Comparison of ENCODE assay signal across 8 mouse cellular contexts in the genomic region with DNA sequence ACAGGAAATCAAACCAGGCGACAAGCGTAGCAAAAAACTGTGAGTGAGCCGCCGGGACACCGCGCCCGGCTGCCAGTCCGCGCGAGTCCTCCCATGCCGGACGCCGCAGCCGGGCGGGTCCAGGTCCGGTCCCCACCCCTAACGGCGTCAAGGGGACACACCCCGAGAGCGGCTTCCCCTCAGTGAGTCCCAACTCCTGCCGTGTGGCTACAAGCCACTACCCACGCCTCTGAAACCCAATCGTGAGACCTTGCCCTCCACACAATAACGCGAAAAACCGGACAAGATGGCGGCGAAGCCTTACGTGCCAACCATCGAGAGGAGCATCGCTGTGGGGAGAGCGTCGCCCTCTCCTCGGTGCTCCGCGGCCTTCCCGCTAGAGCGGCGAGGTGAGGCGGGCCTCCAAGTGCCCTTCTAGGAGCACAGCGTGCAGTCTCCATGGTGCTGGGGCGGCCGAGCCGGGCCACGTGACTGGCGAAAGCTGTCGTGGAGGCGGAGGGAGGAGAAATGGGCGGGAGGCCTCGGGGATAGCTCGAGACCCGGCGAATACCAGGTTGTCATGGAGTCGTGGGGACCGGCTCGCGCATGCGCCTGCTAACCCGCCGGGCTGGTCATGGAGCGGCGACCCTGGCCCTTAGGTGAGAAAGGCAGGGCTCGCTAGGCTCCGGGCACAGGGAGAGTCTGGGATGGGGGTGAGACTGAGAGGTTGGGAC. TPM values are rescaled to one million over a fixed set of nuclear protein-coding genes. Genes with fewer than 3 reads are reported as not detected.
DNase-seq lines count a peak whose midpoint lies in the region; ATAC-seq and TF ChIP-seq lines count a peak whose summit lies in the region.

Gene Cipc, plus strand, starts transcription at position 182 of the 713 bp plus-strand sequence.

- no peaks in the 10 kb centered on the region for H3K9me3 ChIP-seq in embryonic facial prominence, embryonic 14.5 days (ENCODE audit: control insufficient read depth, low read length)
- H3K9me3 ChIP-seq in limb, embryonic 13.5 days: no peaks in the 10 kb centered on the region
- no peaks in the 10 kb centered on the region for H3K9me3 ChIP-seq in midbrain, embryonic 16.5 days (replicated peaks; ENCODE audit: control insufficient read depth, low read length, poor library complexity, severe bottlenecking)

- H3K79me2 ChIP-seq in heart, adult 2 months (replicated peaks; ENCODE audit: control insufficient read depth, insufficient read depth, low read length): peaks cover 5% of the 10 kb centered on the region

- DNase-seq in 3T3-L1 (ENCODE audit: low read depth, low spot score): peak; percentile 96
- DNase-seq in adrenal gland, postnatal 4 days (ENCODE audit: low spot score in 2 of 2): peak; percentile 89 to 96
- peak; percentile 99 for DNase-seq in embryonic facial prominence, embryonic 14.5 days (ENCODE audit: low spot score)
- peak; percentile 96 to 99 for DNase-seq in heart, adult 2 months
- DNase-seq in kidney, adult 8-10 months: peak; percentile 98 to 99
- peak; percentile 91 to 97 for DNase-seq in spleen, postnatal 10 days (ENCODE audit: low spot score in 2 of 2)

- peak within 1 kb of the TSS; percentile 84 for H3K4me2 ChIP-seq in embryonic facial prominence, embryonic 14.5 days (ENCODE audit: low read depth, low read length)
- peak within 1 kb of the TSS; percentile 92 for H3K4me2 ChIP-seq in limb, embryonic 13.5 days (replicated peaks)
- peak within 1 kb of the TSS; percentile 88 for H3K4me2 ChIP-seq in midbrain, embryonic 16.5 days (ENCODE audit: low read length)

- H3K9ac ChIP-seq in embryonic facial prominence, embryonic 14.5 days (ENCODE audit: low read depth, low read length): peak within 1 kb of the TSS; percentile 91
- peak within 1 kb of the TSS; percentile 93 for H3K9ac ChIP-seq in heart, adult 2 months (ENCODE audit: low read depth, low read length)
- H3K9ac ChIP-seq in limb, embryonic 13.5 days: peak within 1 kb of the TSS; percentile 92
- peak within 1 kb of the TSS; percentile 89 for H3K9ac ChIP-seq in midbrain, embryonic 16.5 days (ENCODE audit: low read depth, low read length)

- H3K27ac ChIP-seq in embryonic facial prominence, embryonic 14.5 days (replicated peaks; ENCODE audit: low read depth, low read length): peak within 1 kb of the TSS; percentile 99
- peak within 1 kb of the TSS; percentile 99 for H3K27ac ChIP-seq in heart, adult 2 months
- H3K27ac ChIP-seq in limb, embryonic 13.5 days: peak within 1 kb of the TSS; percentile 99
- peak within 1 kb of the TSS; percentile 100 for H3K27ac ChIP-seq in midbrain, embryonic 16.5 days (ENCODE audit: low read length)

- TF ChIP-seq EP300 in heart, adult 2 months (IDR thresholded peaks at IDR 0.05; ENCODE audit: insufficient read depth, low read depth, low read length): peak; percentile 97

- peaks cover 15% of the 10 kb centered on the region for H3K4me1 ChIP-seq in embryonic facial prominence, embryonic 14.5 days (ENCODE audit: control insufficient read depth, insufficient read depth, low read length)
- H3K4me1 ChIP-seq in heart, adult 2 months (ENCODE audit: control insufficient read depth, insufficient read depth, low read length): peaks cover 14% of the 10 kb centered on the region
- H3K4me1 ChIP-seq in limb, embryonic 13.5 days: peaks cover 32% of the 10 kb centered on the region
- H3K4me1 ChIP-seq in midbrain, embryonic 16.5 days (ENCODE audit: control insufficient read depth, insufficient read depth, low read length): peaks cover 43% of the 10 kb centered on the region

- peak; percentile 24; the same call in 1 of the 2 replicates for TF ChIP-seq CTCF in heart, adult 2 months (IDR thresholded peaks at IDR 0.05)

- H3K36me3 ChIP-seq in embryonic facial prominence, embryonic 14.5 days (ENCODE audit: control insufficient read depth, insufficient read depth, low read length): no peaks in the 10 kb centered on the region
- H3K36me3 ChIP-seq in heart, adult 2 months (ENCODE audit: control insufficient read depth, insufficient read depth, low read length): peaks cover 11% of the 10 kb centered on the region
- no peaks in the 10 kb centered on the region for H3K36me3 ChIP-seq in limb, embryonic 13.5 days
- H3K36me3 ChIP-seq in midbrain, embryonic 16.5 days (ENCODE audit: control insufficient read depth, insufficient read depth, low read length): no peaks in the 10 kb centered on the region

- peak; percentile 96 for TF ChIP-seq POLR2A in heart, adult 2 months (IDR thresholded peaks at IDR 0.05; ENCODE audit: insufficient read depth, low read depth, low read length)

- peak; percentile 99 for ATAC-seq in embryonic facial prominence, embryonic 14.5 days (ENCODE audit: low read depth)
- peak; percentile 98 for ATAC-seq in limb, embryonic 13.5 days (ENCODE audit: low FRiP score, low read depth)
- ATAC-seq in midbrain, embryonic 16.5 days: peak; percentile 95

- under 1% methylated on average over 52 of the region's 64 CpGs for WGBS in embryonic facial prominence, embryonic 14.5 days
- under 1% methylated on average over 64 of the region's 64 CpGs for WGBS in heart, adult 2 months
- under 1% methylated on average over 64 of the region's 64 CpGs for WGBS in limb, embryonic 13.5 days
- WGBS in midbrain, embryonic 16.5 days: under 1% methylated on average over 64 of the region's 64 CpGs

- H3K4me3 ChIP-seq in embryonic facial prominence, embryonic 14.5 days (ENCODE audit: low read depth, low read length): peak within 1 kb of the TSS; percentile 67
- peak within 1 kb of the TSS; percentile 63 for H3K4me3 ChIP-seq in heart, adult 2 months
- H3K4me3 ChIP-seq in limb, embryonic 13.5 days: peak within 1 kb of the TSS; percentile 68
- peak within 1 kb of the TSS; percentile 65 for H3K4me3 ChIP-seq in midbrain, embryonic 16.5 days (ENCODE audit: low read depth, low read length)

- H3K27me3 ChIP-seq in embryonic facial prominence, embryonic 14.5 days (replicated peaks; ENCODE audit: control insufficient read depth, insufficient read depth, low read length): no peaks in the 10 kb centered on the region
- H3K27me3 ChIP-seq in heart, adult 2 months (ENCODE audit: control insufficient read depth, insufficient read depth, low read length): no peaks in the 10 kb centered on the region
- no peaks in the 10 kb centered on the region for H3K27me3 ChIP-seq in limb, embryonic 13.5 days
- no peaks in the 10 kb centered on the region for H3K27me3 ChIP-seq in midbrain, embryonic 16.5 days (ENCODE audit: control insufficient read depth, insufficient read depth, low read depth, low read length)

- intact Hi-C loops in heart, adult 2 months (cut with DNase I): loop anchor here (2.0 kb wide), 1 partner anchor 28 kb away; no protein-coding TSS in a partner anchor

RNA-seq across cellular contexts. Expression of gene Cipc, which starts in this region (rescaled TPM):
- 10 to 100 TPM; 21.7 to 23.5 TPM for total RNA-seq in adrenal gland, postnatal 4 days (2021)
- 21.4 and 23.3 TPM in 2 replicates for polyA plus RNA-seq in embryonic facial prominence, embryonic 14.5 days (2014; fragmentation: Nextera tagmentation; extraction: Ambion mirVana)
- total RNA-seq in heart, adult 2 months (2021): 10 to 100 TPM; 43.8 to 45.1 TPM
- polyA plus RNA-seq in heart, adult 2 months (2012; rRNA removed): 34.1 and 39.6 TPM in 2 replicates
- 23.6 and 24.7 TPM in 2 replicates for polyA plus RNA-seq in limb, embryonic 13.5 days (2015; fragmentation: Nextera tagmentation; extraction: Ambion mirVana)
- 56.6 and 57.8 TPM in 2 replicates for polyA plus RNA-seq in midbrain, embryonic 16.5 days (2015; fragmentation: Nextera tagmentation; extraction: Ambion mirVana)

Comparison
In these comparisons a context has a peak if more than half of its experiments do, and no peak if none do; other contexts are left out.
1. Peak in every context shown above with its lines: DNase-seq, ATAC-seq, H3K4me3 ChIP-seq and H3K27ac ChIP-seq.